Mouse (Mus musculus) limb, embryonic 12.5 days (tissue): ENCODE measurements around the gene Slamf9. TPM values are rescaled to one million over a fixed set of nuclear protein-coding genes. Genes with fewer than 3 reads are reported as not detected.

Source experiments
- ATAC-seq: fragments of 200-750 bp; cut with Nextera tagmentation; 2 replicates; pipeline ENCODE4 v1.8.0; 2017; ENCODE audit warnings: low read depth, moderate TSS enrichment; ENCODE audit not compliant: insufficient number of reproducible peaks, insufficient read depth, low FRiP score, low TSS enrichment
- H3K27ac ChIP-seq: fragments of 300-500 bp; sonication (generic); 2 replicates; pipeline ENCODE4 v1.5.1; 2016; ENCODE audit warnings: mild to moderate bottlenecking, moderate library complexity
- H3K27me3 ChIP-seq: fragments of 300-500 bp; sonication (generic); 2 replicates; pipeline ENCODE4 v1.6.1; 2016; ENCODE audit warnings: mild to moderate bottlenecking, moderate library complexity
- H3K36me3 ChIP-seq: fragments of 300-500 bp; sonication (generic); 2 replicates; pipeline ENCODE4 v1.6.1; 2016; ENCODE audit warnings: mild to moderate bottlenecking, moderate library complexity
- H3K4me1 ChIP-seq: fragments of 300-500 bp; sonication (generic); replicated peaks from 2 replicates; pipeline ENCODE4 v1.6.1; 2016
- H3K4me2 ChIP-seq: fragments of 300-500 bp; sonication (generic); 2 replicates; pipeline ENCODE4 v1.6.1; 2016; ENCODE audit warnings: mild to moderate bottlenecking, moderate library complexity
- H3K4me3 ChIP-seq: fragments of 300-500 bp; sonication (generic); replicated peaks from 2 replicates; pipeline ENCODE4 v1.5.1; 2016; ENCODE audit warnings: mild to moderate bottlenecking
- H3K9ac ChIP-seq: fragments of 300-500 bp; sonication (generic); replicated peaks from 2 replicates; pipeline ENCODE4 v1.6.1; 2016; ENCODE audit warnings: mild to moderate bottlenecking, moderate library complexity
- H3K9me3 ChIP-seq: fragments of 300-500 bp; sonication (generic); 2 replicates; pipeline ENCODE4 v1.6.1; 2016; ENCODE audit warnings: mild to moderate bottlenecking, moderate library complexity
- WGBS: fragments of 180-500 bp; shearing (Covaris S2); methylation state at CpG from one replicate; pipeline ENCODE4 v1.1.7; 2016; 5-methylcytosine and 5-hydroxymethylcytosine counted together
- polyA plus RNA-seq: library from polyadenylated mRNA; unstranded; fragments of >200 nt; fragmentation: Nextera tagmentation; extraction: Ambion mirVana; gene quantifications from 2 replicates; pipeline ENCODE4 v1.2.1, GENCODE M21; 2016

Slamf9 gene
- polyA plus RNA-seq, 1 experiment from 2014 or later, result 0.21 TPM

- ATAC-seq, result no peak
- no peak overlapping the region for H3K4me2 ChIP-seq
- no peaks in the 10 kb centered on the region for H3K36me3 ChIP-seq
- peak overlapping the region; percentile 12; the same call in 1 of the 2 replicates for H3K27ac ChIP-seq
- no peaks in the 10 kb centered on the region for H3K27me3 ChIP-seq
- no peak overlapping the region for H3K4me3 ChIP-seq
- H3K9ac ChIP-seq, result no peak overlapping the region
- H3K4me1 ChIP-seq, result peaks cover 9% of the 10 kb centered on the region; the same call in 1 of the 2 replicates
- 81% methylated on average over 7 of the region's 7 CpGs for WGBS
- 0 out of 2 replicates have a peak, but pooled peaks cover 5% of the 10 kb centered on the region for H3K9me3 ChIP-seq
Observed at GRCm38 (mm10) chr1:172514551-172515268, 39.6 kb downstream of the Slamf9 start.

- ATAC-seq, result no peak
- Histone ChIP-seq H3K4me1 (peaks cover 12% of the 10 kb centered on the region; the same call in 1 of the 2 replicates), H3K36me3 (no peaks in the 10 kb centered on the region), H3K27ac (no peak overlapping the region), H3K4me3 (no peak overlapping the region), H3K27me3 (no peaks in the 10 kb centered on the region), H3K9me3 (0 out of 2 replicates have a peak, but pooled peaks cover 5% of the 10 kb centered on the region), H3K4me2 (no peak overlapping the region), H3K9ac (no peak overlapping the region)
- WGBS, result 67% methylated on average over 1 of the region's 1 CpGs
Observed at GRCm38 (mm10) chr1:172515396-172515795, 40.2 kb downstream of the Slamf9 start.

GRCm38 (mm10) chr1:172518013-172518412 is 42.9 kb downstream of the Slamf9 start:
- Histone ChIP-seq H3K36me3 (no peaks in the 10 kb centered on the region), H3K4me1 (peaks cover 17% of the 10 kb centered on the region)

GRCm38 (mm10) chr1:172519644-172520043 is 44.5 kb downstream of the Slamf9 start:
- H3K36me3 ChIP-seq, result no peaks in the 10 kb centered on the region

More at GRCm38 (mm10) chr1:172518013-172518412, 42.9 kb downstream of the Slamf9 start:
- H3K9ac ChIP-seq, result no peak overlapping the region
- no peak overlapping the region for H3K4me3 ChIP-seq
- 0 out of 2 replicates have a peak, but pooled peaks cover 4% of the 10 kb centered on the region for H3K27me3 ChIP-seq
- no peak overlapping the region for H3K4me2 ChIP-seq
- H3K9me3 ChIP-seq, result 0 out of 2 replicates have a peak, but pooled peaks cover 5% of the 10 kb centered on the region
- 77% methylated on average over 4 of the region's 4 CpGs for WGBS
- ATAC-seq, result no peak
- H3K27ac ChIP-seq, result no peak overlapping the region

GRCm38 (mm10) chr1:172520576-172521440 is 45.6 kb downstream of the Slamf9 start, which contains the start of gene Cfap45:
TSS of gene Cfap45 (plus strand) at chr1:172520801.
- Histone ChIP-seq H3K9ac (no peak within 1 kb of the TSS), H3K4me2 (peak within 1 kb of the TSS; percentile 54), H3K36me3 (no peaks in the 10 kb centered on the region), H3K27me3 (0 out of 2 replicates have a peak, but pooled peaks cover 4% of the 10 kb centered on the region), H3K27ac (0 out of 2 replicates have a peak within 1 kb of the TSS, but pooled peaks have one; percentile 0), H3K4me1 (peaks cover 24% of the 10 kb centered on the region), H3K4me3 (peak within 1 kb of the TSS; percentile 36), H3K9me3 (0 out of 2 replicates have a peak, but pooled peaks cover 5% of the 10 kb centered on the region)
- WGBS, result 5% methylated on average over 28 of the region's 28 CpGs
- peak; percentile 88 for ATAC-seq

More at GRCm38 (mm10) chr1:172519644-172520043, 44.5 kb downstream of the Slamf9 start:
- no peak for ATAC-seq
- H3K9ac ChIP-seq, result no peak overlapping the region
- H3K27me3 ChIP-seq, result 0 out of 2 replicates have a peak, but pooled peaks cover 4% of the 10 kb centered on the region
- WGBS, result 67% methylated on average over 6 of the region's 6 CpGs
- 0 out of 2 replicates have a peak, but pooled peaks cover 5% of the 10 kb centered on the region for H3K9me3 ChIP-seq
- H3K4me2 ChIP-seq, result no peak overlapping the region
- peaks cover 15% of the 10 kb centered on the region for H3K4me1 ChIP-seq
- H3K4me3 ChIP-seq, result no peak overlapping the region
- H3K27ac ChIP-seq, result no peak overlapping the region

GRCm38 (mm10) chr1:172522524-172522923 is 47.4 kb downstream of the Slamf9 start:
- Histone ChIP-seq H3K4me3 (no peak overlapping the region), H3K9ac (no peak overlapping the region), H3K4me2 (no peak overlapping the region), H3K9me3 (0 out of 2 replicates have a peak, but pooled peaks cover 2% of the 10 kb centered on the region), H3K4me1 (peaks cover 27% of the 10 kb centered on the region), H3K36me3 (no peaks in the 10 kb centered on the region), H3K27ac (no peak overlapping the region), H3K27me3 (0 out of 2 replicates have a peak, but pooled peaks cover 7% of the 10 kb centered on the region)
- ATAC-seq, result no peak
- WGBS, result 69% methylated on average over 7 of the region's 7 CpGs

GRCm38 (mm10) chr1:172523699-172524101 is 48.5 kb downstream of the Slamf9 start:
- H3K4me3 ChIP-seq, result no peak overlapping the region
- H3K27ac ChIP-seq, result no peak overlapping the region
- no peak for ATAC-seq
- H3K9ac ChIP-seq, result no peak overlapping the region
- H3K27me3 ChIP-seq, result 0 out of 2 replicates have a peak, but pooled peaks cover 13% of the 10 kb centered on the region
- H3K36me3 ChIP-seq, result no peaks in the 10 kb centered on the region
- no peak overlapping the region for H3K4me2 ChIP-seq
- no peaks in the 10 kb centered on the region for H3K9me3 ChIP-seq
- peaks cover 30% of the 10 kb centered on the region for H3K4me1 ChIP-seq
- 65% methylated on average over 12 of the region's 12 CpGs for WGBS

- 38% methylated on average over 15 of the region's 15 CpGs for WGBS
- Histone ChIP-seq H3K4me1 (peaks cover 31% of the 10 kb centered on the region), H3K4me2 (peak overlapping the region; percentile 15; the same call in 1 of the 2 replicates), H3K27me3 (0 out of 2 replicates have a peak, but pooled peaks cover 13% of the 10 kb centered on the region), H3K27ac (peak overlapping the region; percentile 66), H3K4me3 (no peak overlapping the region), H3K9me3 (no peaks in the 10 kb centered on the region), H3K9ac (no peak overlapping the region), H3K36me3 (no peaks in the 10 kb centered on the region)
- ATAC-seq, result no peak
Observed at GRCm38 (mm10) chr1:172525027-172525764, 50.0 kb downstream of the Slamf9 start.

GRCm38 (mm10) chr1:172525971-172526370 is 50.8 kb downstream of the Slamf9 start:
- H3K4me3 ChIP-seq, result no peak overlapping the region

GRCm38 (mm10) chr1:172526380-172527081 is 51.4 kb downstream of the Slamf9 start:
- H3K4me3 ChIP-seq, result no peak overlapping the region
- 75% methylated on average over 23 of the region's 23 CpGs for WGBS
- H3K9ac ChIP-seq, result no peak overlapping the region
- peaks cover 15% of the 10 kb centered on the region; the same call in 1 of the 2 replicates for H3K27me3 ChIP-seq
- H3K27ac ChIP-seq, result no peak overlapping the region
- H3K36me3 ChIP-seq, result no peaks in the 10 kb centered on the region
- no peaks in the 10 kb centered on the region for H3K9me3 ChIP-seq
- H3K4me1 ChIP-seq, result peaks cover 34% of the 10 kb centered on the region
- H3K4me2 ChIP-seq, result no peak overlapping the region
- no peak for ATAC-seq

More at GRCm38 (mm10) chr1:172525971-172526370, 50.8 kb downstream of the Slamf9 start:
- ATAC-seq, result no peak
- Histone ChIP-seq H3K27ac (no peak overlapping the region), H3K4me2 (no peak overlapping the region), H3K9me3 (no peaks in the 10 kb centered on the region), H3K9ac (no peak overlapping the region), H3K36me3 (no peaks in the 10 kb centered on the region), H3K4me1 (peaks cover 33% of the 10 kb centered on the region), H3K27me3 (0 out of 2 replicates have a peak, but pooled peaks cover 13% of the 10 kb centered on the region)
- 69% methylated on average over 7 of the region's 7 CpGs for WGBS
